Mouse (Mus musculus): ENCODE data around the gene Phykpl. TPM values are rescaled to one million over a fixed set of nuclear protein-coding genes. Genes with fewer than 3 reads are reported as not detected.

The Phykpl gene
- total RNA-seq, 2 experiments from 2014 or later, result 9.8 to 10.2 TPM

Other genes starting within 250 kb of the Phykpl start
- 100 to 1,000 TPM; 135 to 143 TPM for gene Hnrnpab, start 22.1 kb downstream of the Phykpl start, total RNA-seq (2021)
- 10 to 100 TPM; 20.2 to 25.2 TPM for gene Nhp2, start 35.0 kb downstream of the Phykpl start, total RNA-seq (2021)
- gene Rmnd5b, start 51.1 kb downstream of the Phykpl start, total RNA-seq (2021), result 10 to 100 TPM; 14.5 to 16.0 TPM
- gene N4bp3, start 66.1 kb downstream of the Phykpl start, total RNA-seq (2021), result 10 to 100 TPM; 13.4 to 16.3 TPM
- under 1 TPM; 0.33 to 0.62 TPM for gene D930048N14Rik, start 66.2 kb downstream of the Phykpl start, total RNA-seq (2021)
- gene 0610009B22Rik, start 104.1 kb downstream of the Phykpl start, total RNA-seq (2021), result 10 to 100 TPM; 33.8 to 36.5 TPM
- gene Sec24a, start 178.9 kb downstream of the Phykpl start, total RNA-seq (2021), result 10 to 100 TPM; 16.4 to 16.7 TPM
- gene Sar1b, start 178.9 kb downstream of the Phykpl start, total RNA-seq (2021), result 100 to 1,000 TPM; 127 to 135 TPM

Data from heart, postnatal 36 days (tissue).